In the genomic region with DNA sequence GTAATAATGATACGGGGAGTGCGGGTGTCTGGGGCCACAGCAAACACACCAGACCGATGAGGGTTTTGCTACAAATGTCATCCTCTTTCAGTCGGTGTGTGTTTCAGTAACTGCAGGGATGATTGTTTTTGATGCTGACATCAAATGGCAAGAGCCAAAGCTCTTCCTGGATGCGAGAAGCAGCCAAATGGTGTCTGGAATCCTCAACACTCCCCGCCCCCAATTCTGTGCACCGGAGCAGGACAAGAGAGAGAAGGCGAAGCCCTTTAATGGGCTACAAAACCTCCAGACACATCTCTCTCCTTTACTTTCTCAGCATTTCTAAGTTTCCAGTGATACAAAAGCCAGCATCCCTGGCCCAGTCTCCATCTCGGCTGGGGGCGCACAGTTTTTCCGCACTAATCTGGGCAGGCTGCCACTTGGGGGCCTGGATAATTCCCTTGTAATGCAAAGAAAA, we compare ENCODE assay signal across 10 mouse cellular contexts.
DNase-seq lines count a peak whose midpoint lies in the region; ATAC-seq lines count a peak whose summit lies in the region.
"Had no signal": no experiment of that assay in that cellular context is flagged by ENCODE, and none has a peak within 500 bp of the region (broad histone marks: within the 10 kb centered on the region; RNA-seq: fewer than 3 reads in every experiment).

No protein-coding gene starts in this region.

- no peaks in the 10 kb centered on the region for H3K9me3 ChIP-seq in heart, embryonic 11.5 days (replicated peaks; ENCODE audit: control insufficient read depth, low read length)
- H3K9me3 ChIP-seq in forebrain, embryonic 14.5 days (replicated peaks; ENCODE audit: control insufficient read depth, low read length) = no peaks in the 10 kb centered on the region
- no peaks in the 10 kb centered on the region for H3K9me3 ChIP-seq in midbrain, embryonic 13.5 days

- H3K27ac ChIP-seq in heart, embryonic 11.5 days (ENCODE audit: low read depth, low read length) = no peak overlapping the region
- H3K27ac ChIP-seq in forebrain, embryonic 14.5 days (ENCODE audit: low read depth, low read length) = no peak overlapping the region; the same call in 1 of the 2 replicates
- H3K27ac ChIP-seq in midbrain, embryonic 13.5 days = no peak overlapping the region

- DNase-seq in heart, adult 18-20 months = no peak
- peak; percentile 13 for DNase-seq in Muller cell, postnatal 12 days (ENCODE audit: inconsistent ontology term)
- DNase-seq in forebrain, embryonic 14.5 days (ENCODE audit: low spot score) = peak; percentile 61
- no peak for DNase-seq in spleen, postnatal 36 days (ENCODE audit: low spot score in 2 of 2)
- DNase-seq in ovary, postnatal 10 days (ENCODE audit: low spot score) = no peak
- DNase-seq in adrenal gland, postnatal 25 days = no peak
- DNase-seq: thymus, adult 2 months had no signal

- H3K4me2 ChIP-seq in heart, embryonic 11.5 days = peak overlapping the region; percentile 43
- peak overlapping the region; percentile 23 for H3K4me2 ChIP-seq in forebrain, embryonic 14.5 days (ENCODE audit: low read length)
- H3K4me2 ChIP-seq in midbrain, embryonic 13.5 days (replicated peaks) = peak overlapping the region; percentile 45

- no peak overlapping the region for H3K9ac ChIP-seq in heart, embryonic 11.5 days (ENCODE audit: low read depth, low read length)
- no peak overlapping the region for H3K9ac ChIP-seq in forebrain, embryonic 14.5 days (ENCODE audit: low read length)
- H3K9ac ChIP-seq in midbrain, embryonic 13.5 days (replicated peaks) = peak overlapping the region; percentile 8; the same call in 1 of the 2 replicates

- no peaks in the 10 kb centered on the region for H3K27me3 ChIP-seq in heart, embryonic 11.5 days (ENCODE audit: control insufficient read depth, insufficient read depth, low read length)
- no peaks in the 10 kb centered on the region for H3K27me3 ChIP-seq in forebrain, embryonic 14.5 days (replicated peaks; ENCODE audit: control insufficient read depth, insufficient read depth, low read length)
- no peaks in the 10 kb centered on the region; the same call in 1 of the 2 replicates for H3K27me3 ChIP-seq in midbrain, embryonic 13.5 days

- 7% methylated on average over 11 of the region's 11 CpGs for WGBS in heart, embryonic 11.5 days (ENCODE audit: insufficient replicate concordance)
- 1% methylated on average over 11 of the region's 11 CpGs for WGBS in forebrain, embryonic 14.5 days
- WGBS in midbrain, embryonic 13.5 days = 4% methylated on average over 11 of the region's 11 CpGs

- H3K4me3 ChIP-seq in heart, embryonic 11.5 days (ENCODE audit: low read depth, low read length) = no peak overlapping the region
- 0 out of 2 replicates have a peak overlapping the region, but pooled peaks have one; percentile 0 for H3K4me3 ChIP-seq in forebrain, embryonic 14.5 days (ENCODE audit: low read depth, low read length)
- H3K4me3 ChIP-seq in midbrain, embryonic 13.5 days (replicated peaks) = 0 out of 2 replicates have a peak overlapping the region, but pooled peaks have one; percentile 5

- H3K36me3 ChIP-seq in heart, embryonic 11.5 days (ENCODE audit: control insufficient read depth, insufficient read depth, low read length) = no peaks in the 10 kb centered on the region; the same call in 1 of the 2 replicates
- H3K36me3 ChIP-seq in forebrain, embryonic 14.5 days (ENCODE audit: control insufficient read depth, insufficient read depth, low read length) = no peaks in the 10 kb centered on the region
- no peaks in the 10 kb centered on the region for H3K36me3 ChIP-seq in midbrain, embryonic 13.5 days

- ATAC-seq in heart, embryonic 11.5 days (replicated peaks; ENCODE audit: insufficient number of reproducible peaks, low FRiP score, low TSS enrichment) = no peak
- peak; percentile 32; the same call in 1 of the 2 replicates for ATAC-seq in forebrain, embryonic 14.5 days
- 0 out of 2 replicates have a peak, but pooled peaks have one; percentile 17 for ATAC-seq in midbrain, embryonic 13.5 days
- ATAC-seq: CD4-positive, CD25-positive, alpha-beta regulatory T cell, adult 4 months had no signal

- H3K4me1 ChIP-seq in heart, embryonic 11.5 days (ENCODE audit: control insufficient read depth, insufficient read depth, low read length) = no peaks in the 10 kb centered on the region
- H3K4me1 ChIP-seq in forebrain, embryonic 14.5 days (ENCODE audit: control insufficient read depth, insufficient read depth, low read length) = peaks cover 9% of the 10 kb centered on the region
- H3K4me1 ChIP-seq in midbrain, embryonic 13.5 days (replicated peaks) = peaks cover 21% of the 10 kb centered on the region

Comparison
In these comparisons a context has a peak if more than half of its experiments do, and no peak if none do; other contexts are left out.
1. DNase-seq: peak in Muller cell, postnatal 12 days (single experiment) and forebrain, embryonic 14.5 days (single experiment); none in heart, adult 18-20 months (0 of 2), spleen, postnatal 36 days (0 of 2), ovary, postnatal 10 days (single experiment) and adrenal gland, postnatal 25 days (single experiment).
2. Peak in every context shown above with its lines, with median percentiles within 50 percentile points of each other: H3K4me2 ChIP-seq.